Mouse (Mus musculus) thymus, postnatal 36 days (tissue): ENCODE data around the gene Pdk3.

Experiments
- DNase-seq, 2 experiments: peaks; one replicate each; pipeline ENCODE4 v3.0.0; 2022; ENCODE audit warnings: mixed read lengths in 2 of 2

The Pdk3 gene

GRCm38 (mm10) chrX:93831561-93832336 is at the start of gene Pdk3:
Pdk3 (minus strand) TSS chrX:93832201.
- peak; percentile 75 to 83 for DNase-seq

- no peak for DNase-seq
These were observed 45.6 kb upstream of the Pdk3 start for GRCm38 (mm10) chrX:93877634-93878016.

- no peak for DNase-seq
These were observed 45.1 kb upstream of the Pdk3 start for GRCm38 (mm10) chrX:93876981-93877633.

- no peak for DNase-seq
These were observed 31.4 kb upstream of the Pdk3 start for GRCm38 (mm10) chrX:93863393-93863792.

GRCm38 (mm10) chrX:93862525-93863086 is 30.6 kb upstream of the Pdk3 start:
- no peak for DNase-seq

- no peak for DNase-seq
These were observed 25.8 kb upstream of the Pdk3 start for GRCm38 (mm10) chrX:93857756-93858155.

GRCm38 (mm10) chrX:93832337-93832884 is 410 bp upstream of the Pdk3 start:
- DNase-seq, result no peak

GRCm38 (mm10) chrX:93825787-93826186 is 6.2 kb downstream of the Pdk3 start:
- DNase-seq, result no peak

- DNase-seq, result no peak
These were observed 24.0 kb downstream of the Pdk3 start for GRCm38 (mm10) chrX:93808040-93808439.

GRCm38 (mm10) chrX:93793168-93793567 is 38.8 kb downstream of the Pdk3 start:
- DNase-seq, result peak; percentile 43 to 52

GRCm38 (mm10) chrX:93789562-93789961 is 42.4 kb downstream of the Pdk3 start:
- no peak for DNase-seq

GRCm38 (mm10) chrX:93760770-93761169 is 71.2 kb downstream of the Pdk3 start:
- DNase-seq, result no peak

GRCm38 (mm10) chrX:93756867-93757455 is 75.0 kb downstream of the Pdk3 start:
- no peak for DNase-seq

- no peak for DNase-seq
These were observed 76.7 kb downstream of the Pdk3 start for GRCm38 (mm10) chrX:93755210-93755842.

- no peak for DNase-seq
These were observed 81.4 kb downstream of the Pdk3 start for GRCm38 (mm10) chrX:93750566-93750965.

GRCm38 (mm10) chrX:93749165-93749564 is 82.8 kb downstream of the Pdk3 start:
- DNase-seq, result no peak

GRCm38 (mm10) chrX:93732975-93733748 is 98.8 kb downstream of the Pdk3 start:
- no peak for DNase-seq

GRCm38 (mm10) chrX:93732407-93732806 is 99.6 kb downstream of the Pdk3 start:
- no peak for DNase-seq

GRCm38 (mm10) chrX:93730854-93731253 is 101.1 kb downstream of the Pdk3 start:
- no peak for DNase-seq

- no peak for DNase-seq
These were observed 102.5 kb downstream of the Pdk3 start for GRCm38 (mm10) chrX:93729529-93729928.
